Mouse (Mus musculus): ENCODE results near the gene Rnase4. TPM values are rescaled to one million over a fixed set of nuclear protein-coding genes. Genes with fewer than 3 reads are reported as not detected.
A peak's percentile ranks its signal among the peaks of the same experiment; 100 is the strongest.

The Rnase4 gene
- total RNA-seq (2021) = 10 to 100 TPM; 45.7 to 58.6 TPM
- long read RNA-seq, experiment 1, transcript Rnase4-201 (2 exons, 1,518 nt) = major isoform, 25 of 31 reads
- long read RNA-seq, experiment 1, partial matches to known transcripts = 4 of 31 reads
- long read RNA-seq, experiment 1, other reads (novel, unspliced or antisense) = 2 of 31 reads
- long read RNA-seq, experiment 2, transcript Rnase4-201 (2 exons, 1,518 nt) = major isoform, 13 of 16 reads
- long read RNA-seq, experiment 2, partial matches to known transcripts = 3 of 16 reads
- long read RNA-seq, experiment 2, other reads (novel, unspliced or antisense) = 0 of 16 reads

DNA sequence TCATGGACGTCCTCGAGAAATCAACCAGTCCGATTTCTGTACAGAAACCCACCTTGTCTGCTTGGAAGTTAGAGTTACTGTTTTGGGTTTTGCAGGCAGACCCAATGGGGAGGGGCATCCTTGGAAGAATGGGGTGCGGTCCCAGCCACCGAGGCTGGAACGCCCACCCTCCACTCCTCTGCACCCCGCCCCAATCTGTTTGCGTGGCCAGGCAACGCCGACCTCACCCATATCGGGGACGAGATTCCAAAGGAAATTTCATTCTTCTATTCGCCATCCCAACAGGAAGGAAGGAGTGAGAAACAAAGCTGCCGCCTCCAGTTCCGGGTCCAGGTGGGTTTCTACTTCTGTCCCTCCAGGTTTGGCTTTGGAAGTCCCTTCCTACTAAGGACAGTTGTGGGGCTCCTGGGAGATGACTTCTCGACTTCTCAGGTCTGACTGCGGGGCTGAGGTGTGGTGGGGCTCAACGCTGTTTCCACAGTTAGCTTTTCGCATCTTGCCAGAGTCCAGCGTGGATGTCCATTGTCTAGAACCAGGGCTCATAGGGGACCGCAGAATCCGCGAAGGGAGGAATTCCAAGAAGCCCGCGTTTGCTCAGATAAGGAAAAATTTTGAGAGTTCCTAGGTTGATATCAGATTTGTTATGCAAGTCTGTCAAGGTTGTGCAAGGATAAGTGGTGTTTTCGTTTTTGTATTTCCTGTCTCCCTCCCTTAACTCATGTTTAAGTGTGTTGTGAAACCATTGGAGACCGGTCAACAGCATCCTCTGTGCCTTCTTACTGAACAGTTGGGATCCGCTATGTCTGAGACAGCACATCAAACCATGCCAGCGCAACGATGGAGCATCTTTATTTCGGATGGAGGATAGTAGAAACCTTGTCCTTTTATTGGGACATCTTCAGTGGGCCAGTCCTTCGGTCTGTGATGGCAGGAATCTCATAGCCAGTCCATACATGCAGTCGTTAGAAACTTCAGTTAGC, at the start of gene Rnase4, which contains the start of gene Ang:
Rnase4 (plus strand) TSS at position 157 of the 980 bp plus-strand sequence.
Ang (plus strand) TSS at position 230 of the 980 bp plus-strand sequence.
- peak; percentile 68 to 71 for DNase-seq
- intact Hi-C loops (cut with DNase I) = loop anchor here (2.0 kb wide), 1 partner anchor 284 kb away; the partner anchor contains the start of genes Ccnb1ip1 and Parp2

- DNase-seq = no peak
- intact Hi-C loops (cut with DNase I) = no loop called here
Observed at GRCm38 (mm10) chr14:51041769-51042168, 49.1 kb upstream of the Rnase4 start, which contains the start of gene Rnase9. TSS of gene Rnase9 (minus strand) at chr14:51041869.

- DNase-seq = no peak
- intact Hi-C loops (cut with DNase I) = no loop called here
Observed at GRCm38 (mm10) chr14:51047846-51048245, 43.0 kb upstream of the Rnase4 start.

DNA sequence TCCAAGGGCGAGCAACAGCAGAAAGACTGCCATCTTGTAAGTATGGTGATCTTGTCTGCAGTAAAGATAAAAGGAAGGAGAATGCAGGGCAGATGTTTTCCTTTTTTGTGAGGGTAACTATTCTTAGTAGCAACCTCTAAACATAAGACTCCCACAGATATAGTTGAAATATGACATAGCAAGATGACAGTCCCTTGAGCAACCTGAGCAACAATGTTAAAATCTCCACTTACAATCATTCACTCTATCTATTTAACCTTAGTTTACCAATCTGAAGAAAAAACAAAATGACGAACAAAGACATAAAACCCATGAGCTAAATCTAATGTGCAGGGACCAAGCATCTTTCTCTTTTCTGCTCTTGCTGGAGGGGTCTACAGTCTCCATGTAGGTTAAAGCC, 40.8 kb upstream of the Rnase4 start, which contains the start of gene Rnase11:
Rnase11 (minus strand) TSS at position 101 of the 400 bp plus-strand sequence.
- DNase-seq = no peak

GRCm38 (mm10) chr14:51051941-51052340, 38.9 kb upstream of the Rnase4 start:
- no peak for DNase-seq
- intact Hi-C loops (cut with DNase I) = no loop called here

More for the DNA sequence above, 40.8 kb upstream of the Rnase4 start, which contains the start of gene Rnase11:
- intact Hi-C loops (cut with DNase I) = no loop called here

DNA sequence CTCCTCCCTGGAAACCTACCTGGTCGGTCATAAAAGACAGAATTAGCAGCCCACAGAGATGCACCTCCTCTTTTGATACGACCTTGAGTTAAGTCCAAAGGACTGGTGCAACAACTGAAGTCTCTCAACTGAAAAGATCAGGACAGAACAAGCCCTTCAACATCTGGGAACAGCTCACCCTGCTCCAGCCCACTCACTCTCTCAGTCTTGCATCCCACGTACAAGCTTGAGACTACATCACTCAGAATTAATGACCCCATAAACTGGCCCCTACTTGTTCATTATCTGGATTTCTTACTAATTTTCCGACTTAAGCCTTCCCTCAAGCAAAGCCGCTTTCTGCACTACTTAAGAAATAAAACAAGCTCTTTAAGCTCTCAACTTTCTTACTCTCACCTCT, 37.7 kb upstream of the Rnase4 start:
- intact Hi-C loops (cut with DNase I) = no loop called here
- DNase-seq = no peak

- intact Hi-C loops (cut with DNase I) = no loop called here
- DNase-seq = no peak
Observed at GRCm38 (mm10) chr14:51054243-51055237, 36.3 kb upstream of the Rnase4 start.

DNA sequence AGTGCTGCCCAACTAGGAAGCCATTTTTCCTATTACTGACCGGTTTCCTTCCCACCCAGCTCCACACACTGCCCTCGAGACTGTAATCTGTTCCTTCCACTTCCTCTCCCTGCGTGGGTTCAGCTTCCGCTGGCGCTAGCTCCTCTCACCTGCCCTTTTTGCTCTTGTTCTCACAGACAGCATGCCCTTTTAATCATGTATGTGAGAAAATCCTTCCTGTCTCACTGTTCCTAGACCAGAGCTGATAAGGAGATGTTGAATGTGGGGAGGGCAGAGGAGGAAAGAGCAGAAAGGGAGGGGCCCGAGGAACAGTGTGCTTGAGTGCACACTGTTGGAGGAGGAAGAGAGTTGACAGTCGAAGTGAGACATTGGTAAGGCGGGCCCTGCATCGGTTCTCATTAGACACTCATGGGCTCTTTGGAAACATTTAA, 33.5 kb upstream of the Rnase4 start, which contains the start of gene Rnase12:
Rnase12 (minus strand) TSS at position 261 of the 431 bp plus-strand sequence.
- intact Hi-C loops (cut with DNase I) = no loop called here
- no peak for DNase-seq

DNA sequence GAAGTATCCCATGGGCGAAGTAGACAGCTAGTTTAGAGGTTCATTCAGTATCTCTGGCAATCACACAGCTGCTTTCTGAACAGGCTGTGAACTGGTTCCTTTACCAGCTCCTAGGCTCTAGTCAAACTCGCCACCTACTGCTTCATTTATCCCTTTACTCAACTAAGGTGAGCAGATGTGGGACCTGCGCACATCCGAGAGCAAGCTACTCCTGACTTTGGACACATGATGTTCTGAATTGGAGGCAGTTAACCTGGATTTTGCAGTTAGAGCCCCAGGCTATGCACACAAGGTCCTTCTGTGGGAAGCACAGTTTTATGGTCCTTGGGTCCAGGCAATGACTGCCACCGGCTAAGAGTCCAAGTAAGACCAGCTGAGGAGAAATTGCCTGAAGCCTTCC, 30.1 kb upstream of the Rnase4 start:
- intact Hi-C loops (cut with DNase I) = loop anchor here (5.0 kb wide), 2 partner anchors 138 to 193 kb away; partner anchors contain the start of genes Apex1 and Osgep

GRCm38 (mm10) chr14:51068956-51069355, 21.9 kb upstream of the Rnase4 start:
- DNase-seq = no peak
- intact Hi-C loops (cut with DNase I) = no loop called here

More for the DNA sequence above, 30.1 kb upstream of the Rnase4 start:
- DNase-seq = no peak

DNA sequence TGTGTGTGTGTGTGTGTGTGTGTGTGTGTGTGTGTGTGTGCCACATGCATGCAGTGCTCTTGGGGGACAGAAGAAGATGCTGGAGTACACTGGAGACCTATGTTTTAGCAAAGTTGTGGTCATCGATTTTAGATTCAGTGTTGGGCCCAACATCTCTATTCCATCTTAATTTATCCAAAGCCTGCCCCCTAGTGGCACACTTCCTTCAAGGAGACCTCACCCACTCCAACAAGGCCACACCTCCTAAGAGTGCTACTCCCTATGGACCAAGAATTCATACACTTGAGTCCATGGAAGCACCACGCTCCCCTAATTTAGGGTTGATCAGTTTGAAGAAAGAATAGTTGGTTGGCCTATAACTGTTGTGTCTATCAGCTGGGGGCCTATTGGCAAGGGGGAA, 21.3 kb upstream of the Rnase4 start:
- peak in 1 of 2 experiments; percentile 46 for DNase-seq
- intact Hi-C loops (cut with DNase I) = no loop called here

DNA sequence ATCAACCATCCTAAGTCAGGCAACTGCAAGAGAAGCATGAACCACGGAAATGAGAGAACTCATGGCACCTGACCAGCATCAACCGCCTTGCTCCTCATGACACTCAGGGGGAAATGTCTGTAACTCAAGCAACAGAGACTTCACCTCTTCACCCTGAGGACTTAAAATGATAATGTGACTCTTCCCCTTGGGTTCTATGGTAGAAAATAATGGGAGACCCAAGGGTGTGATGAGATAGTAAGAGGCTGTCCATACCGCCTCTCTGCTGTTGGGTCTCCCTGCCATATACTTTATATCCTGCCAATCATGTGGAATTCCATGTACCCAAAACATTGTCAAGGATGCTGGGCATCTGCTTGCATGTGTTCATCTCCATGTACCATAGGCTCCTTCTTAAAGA, 16.5 kb upstream of the Rnase4 start, which contains the start of gene Olfr750:
Olfr750 (minus strand) TSS at position 101 of the 400 bp plus-strand sequence.
- intact Hi-C loops (cut with DNase I) = no loop called here
- DNase-seq = no peak

DNA sequence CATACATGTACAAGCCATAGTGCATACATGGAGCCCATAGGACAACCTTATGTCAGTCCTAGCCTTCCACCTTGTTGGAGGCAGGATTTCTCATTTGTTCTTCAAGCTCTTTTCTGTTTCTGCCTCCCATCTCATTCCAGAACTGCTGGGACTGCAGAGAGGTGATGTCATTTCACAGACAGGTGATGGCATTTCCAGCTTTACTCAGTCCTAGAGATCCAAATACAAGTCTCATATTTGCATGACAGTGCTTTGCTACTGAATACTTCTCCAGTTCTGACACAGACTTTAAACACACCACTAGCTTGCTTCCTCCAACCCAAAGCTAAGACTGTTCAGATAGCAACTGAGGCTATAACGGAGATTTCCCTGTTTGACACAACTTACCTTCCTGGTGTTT, 11.7 kb upstream of the Rnase4 start:
- no peak for DNase-seq
- intact Hi-C loops (cut with DNase I) = no loop called here

DNA sequence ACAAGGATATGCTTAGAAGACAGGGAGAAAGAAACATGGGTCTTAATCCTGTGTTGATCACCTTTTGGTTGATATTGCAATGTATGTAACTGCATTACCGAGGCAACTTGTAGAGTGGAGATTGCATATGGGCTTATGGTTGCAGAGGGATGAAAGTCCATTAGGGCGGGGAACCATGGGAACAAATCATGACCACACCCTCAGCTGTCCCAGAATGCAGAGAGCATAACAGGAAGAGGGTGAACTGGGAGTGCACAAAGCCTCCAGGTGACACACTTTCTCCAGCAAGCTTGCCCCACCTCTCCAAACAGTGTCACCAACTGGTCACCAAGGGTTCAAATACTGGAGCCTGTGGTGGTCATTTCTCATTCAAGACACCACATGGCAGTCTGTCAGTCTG, 9.8 kb upstream of the Rnase4 start:
- intact Hi-C loops (cut with DNase I) = no loop called here
- no peak for DNase-seq

GRCm38 (mm10) chr14:51082599-51083581, 8.0 kb upstream of the Rnase4 start:
- DNase-seq = peak; percentile 61 to 66
- intact Hi-C loops (cut with DNase I) = no loop called here

- DNase-seq = no peak
- intact Hi-C loops (cut with DNase I) = no loop called here
Observed at GRCm38 (mm10) chr14:51083805-51084204, 7.1 kb upstream of the Rnase4 start.

- DNase-seq = no peak
- intact Hi-C loops (cut with DNase I) = loop anchor here (5.0 kb wide), 1 partner anchor 213 kb away; the partner anchor contains the start of gene Tep1
Observed at GRCm38 (mm10) chr14:51085086-51085485, 5.8 kb upstream of the Rnase4 start.

GRCm38 (mm10) chr14:51085911-51086310, 5.0 kb upstream of the Rnase4 start:
- intact Hi-C loops (cut with DNase I) = loop anchor here (5.0 kb wide), 1 partner anchor 214 kb away; the partner anchor contains the start of gene Tep1
- no peak for DNase-seq
